Mouse (Mus musculus) cortical plate, adult 2 months (tissue): ENCODE results near the gene Ptges.

Experiments used
- CTCF ChIP-seq: fragments of 200-500 bp; IDR thresholded peaks from 2 replicates; pipeline ENCODE4 v1.5.1; 2011; ENCODE audit warnings: mild to moderate bottlenecking, control low read depth, low read length; ENCODE audit not compliant: insufficient read depth; ENCODE audit errors: extremely low read depth
- POLR2A ChIP-seq: fragments of 200-500 bp; IDR thresholded peaks from 2 replicates; pipeline ENCODE4 v1.6.1; 2011; ENCODE audit warnings: mild to moderate bottlenecking, low read length, control low read depth; ENCODE audit not compliant: insufficient read depth; ENCODE audit errors: extremely low read depth

- TF ChIP-seq CTCF (no peak), POLR2A (no peak)
These were observed 6.6 kb downstream of the Ptges start for GRCm38 (mm10) chr2:30923099-30923498.
